Mouse (Mus musculus) ovary, postnatal 10 days (tissue): ENCODE measurements around the gene Eif6.

Experiments used
- DNase-seq: peaks from one replicate; pipeline ENCODE4 v3.0.0; 2022; ENCODE audit warnings: low spot score

The Eif6 gene

GRCm38 (mm10) chr2:155823722-155824121, 3.0 kb downstream of the Eif6 start:
- DNase-seq: no peak

- no peak for DNase-seq
These were observed 5.9 kb downstream of the Eif6 start for GRCm38 (mm10) chr2:155820779-155821178.

- DNase-seq: no peak
These were observed 7.1 kb downstream of the Eif6 start for GRCm38 (mm10) chr2:155819449-155820251.

- DNase-seq: no peak
These were observed 7.5 kb downstream of the Eif6 start, which contains the start of gene BC029722 for GRCm38 (mm10) chr2:155819392-155819448. Gene BC029722 (minus strand): TSS chr2:155819426.

GRCm38 (mm10) chr2:155818596-155819391, 7.9 kb downstream of the Eif6 start:
- DNase-seq: peak; percentile 87

GRCm38 (mm10) chr2:155817301-155818245, 9.2 kb downstream of the Eif6 start:
- no peak for DNase-seq

GRCm38 (mm10) chr2:155816179-155816578, 10.5 kb downstream of the Eif6 start:
- no peak for DNase-seq

GRCm38 (mm10) chr2:155814829-155815228, 11.9 kb downstream of the Eif6 start:
- DNase-seq: no peak

GRCm38 (mm10) chr2:155812637-155813036, 14.1 kb downstream of the Eif6 start:
- DNase-seq: no peak

- DNase-seq: peak; percentile 49
These were observed 14.8 kb downstream of the Eif6 start for GRCm38 (mm10) chr2:155811821-155812396.

GRCm38 (mm10) chr2:155809620-155810019, 17.1 kb downstream of the Eif6 start:
- no peak for DNase-seq

GRCm38 (mm10) chr2:155807408-155807807, 19.3 kb downstream of the Eif6 start:
- no peak for DNase-seq

- no peak for DNase-seq
These were observed 20.2 kb downstream of the Eif6 start for GRCm38 (mm10) chr2:155806548-155806947.

- DNase-seq: no peak
These were observed 20.8 kb downstream of the Eif6 start for GRCm38 (mm10) chr2:155805925-155806255.

GRCm38 (mm10) chr2:155805231-155805924, 21.3 kb downstream of the Eif6 start:
- no peak for DNase-seq

- no peak for DNase-seq
These were observed 22.7 kb downstream of the Eif6 start for GRCm38 (mm10) chr2:155804053-155804452.

GRCm38 (mm10) chr2:155802761-155803160, 24.0 kb downstream of the Eif6 start:
- DNase-seq: no peak

GRCm38 (mm10) chr2:155798613-155799012, 28.1 kb downstream of the Eif6 start:
- no peak for DNase-seq

- no peak for DNase-seq
These were observed 31.9 kb downstream of the Eif6 start for GRCm38 (mm10) chr2:155794674-155795445.

GRCm38 (mm10) chr2:155792899-155793298, 33.8 kb downstream of the Eif6 start:
- no peak for DNase-seq
